Mouse (Mus musculus): ENCODE results near the gene Vmn2r21.
"Not testable (repeated sequence)": the region's sequence is repeated elsewhere in the genome, so short reads cannot be mapped to it uniquely, and the experiment has no call there.

The Vmn2r21 gene

GRCm38 (mm10) chr6:123533306-123533705 is at the start of gene Vmn2r21:
Gene Vmn2r21 (minus strand): TSS chr6:123533406.
- DNase-seq (ENCODE audit: low spot score in 2 of 2) = not testable (repeated sequence)

- DNase-seq (ENCODE audit: low spot score in 2 of 2) = not testable (repeated sequence)
Observed at GRCm38 (mm10) chr6:123574698-123575097, 41.5 kb upstream of the Vmn2r21 start.

DNA sequence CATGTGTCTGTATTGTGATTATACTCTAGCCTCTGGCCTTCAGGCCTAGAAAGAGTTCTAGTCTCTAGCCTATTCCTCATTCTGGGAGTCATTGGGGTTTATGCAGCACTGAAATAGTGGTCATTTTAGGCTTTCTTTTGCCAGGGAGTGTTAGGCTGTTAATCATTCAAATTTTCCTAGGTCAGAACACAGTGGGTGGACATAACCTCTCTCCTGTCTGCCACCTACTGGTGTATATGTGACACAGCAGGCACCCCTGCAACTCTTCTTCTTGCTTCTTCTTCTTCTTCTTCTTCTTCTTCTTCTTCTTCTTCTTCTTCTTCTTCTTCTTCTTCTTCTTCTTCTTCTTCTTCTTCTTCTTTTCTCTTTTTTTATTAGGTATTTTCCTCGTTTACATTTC is 6.5 kb upstream of the Vmn2r21 start:
- not testable (repeated sequence) for DNase-seq (ENCODE audit: low spot score in 2 of 2)

GRCm38 (mm10) chr6:123522263-123523011 is 10.8 kb downstream of the Vmn2r21 start:
- DNase-seq (ENCODE audit: low spot score in 2 of 2) = not testable (repeated sequence)

GRCm38 (mm10) chr6:123473045-123473444 is 60.2 kb downstream of the Vmn2r21 start:
- DNase-seq (ENCODE audit: low spot score in 2 of 2) = not testable (repeated sequence)

DNA sequence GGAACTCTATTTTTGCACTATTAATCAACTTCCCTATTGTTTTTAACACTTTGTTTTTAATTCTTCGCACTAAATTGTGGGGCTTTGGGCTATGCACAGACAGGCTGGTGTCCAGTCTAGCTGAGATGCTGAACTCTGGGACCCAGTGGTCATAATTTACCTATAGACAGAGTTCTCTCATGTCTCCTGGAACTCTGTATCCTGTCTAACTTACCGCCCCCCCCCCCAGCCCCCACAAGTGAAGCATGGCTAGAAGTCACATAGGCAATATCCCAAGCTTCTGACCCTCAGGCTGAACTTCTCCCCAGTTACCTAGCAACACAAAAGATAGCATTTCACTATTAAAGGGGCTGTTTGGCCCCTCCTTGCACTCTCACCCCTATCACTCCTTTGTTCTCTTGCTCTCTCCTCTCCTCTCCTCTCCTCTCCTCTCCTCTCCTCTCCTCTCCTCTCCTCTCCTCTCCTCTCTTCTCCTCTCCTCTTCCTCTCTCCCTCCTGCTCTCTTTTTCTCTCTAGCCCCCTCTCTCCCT is 60.7 kb downstream of the Vmn2r21 start:
- DNase-seq (ENCODE audit: low spot score in 2 of 2) = not testable (repeated sequence)

- DNase-seq (ENCODE audit: low spot score in 2 of 2) = not testable (repeated sequence)
Observed at GRCm38 (mm10) chr6:123468651-123469050, 64.6 kb downstream of the Vmn2r21 start.
